Mouse (Mus musculus) CH12.LX (cell line): Measurements from ENCODE around the gene Taok2. TPM values are rescaled to one million over a fixed set of nuclear protein-coding genes. Genes with fewer than 3 reads are reported as not detected.

Experiments
- DNase-seq: peaks from one replicate; pipeline ENCODE4 v3.0.0-alpha.2; 2013; ENCODE audit errors: extremely low read depth
- H3K27ac ChIP-seq: 2 replicates; pipeline ENCODE4 v1.5.1; 2012; ENCODE audit warnings: low read depth, mild to moderate bottlenecking, control low read depth, moderate library complexity; ENCODE audit not compliant: insufficient read depth
- H3K27me3 ChIP-seq: replicated peaks from 2 replicates; pipeline ENCODE3; 2012; ENCODE audit warnings: inconsistent platforms
- H3K36me3 ChIP-seq, 2 experiments: replicated peaks in 1 of 2; 2 replicates each; pipeline versions ENCODE3 to v1.6.1; 2012; ENCODE audit warnings: inconsistent platforms in 1 of 2, low read length in 1 of 2, mild to moderate bottlenecking in 1 of 2, mixed read lengths in 1 of 2, moderate library complexity in 1 of 2; ENCODE audit not compliant: control insufficient read depth in 1 of 2, insufficient read depth in 1 of 2
- H3K4me1 ChIP-seq, 2 experiments: 2 replicates each; pipeline ENCODE4 v1.6.1; 2012; ENCODE audit warnings: inconsistent platforms in 1 of 2, moderate library complexity in 1 of 2; ENCODE audit not compliant: insufficient read depth in 2 of 2, control insufficient read depth in 1 of 2
- H3K4me2 ChIP-seq: 2 replicates; pipeline ENCODE4 v1.6.1; 2012; ENCODE audit warnings: low read depth, mild to moderate bottlenecking, control low read depth; ENCODE audit not compliant: poor library complexity, insufficient read depth, severe bottlenecking
- H3K4me3 ChIP-seq, 3 experiments: fragments of 150-350 bp in 1 of 3; sonication (generic) in 1 of 3; replicated peaks in 1 of 3; 2 replicates each; pipeline versions ENCODE3 to v1.5.1; 2011 to 2012; ENCODE audit warnings: low read depth in 2 of 3, low read length in 2 of 3, mild to moderate bottlenecking in 2 of 3, moderate library complexity in 2 of 3, control low read depth in 1 of 3, improper control_type of control experiment in 1 of 3, inconsistent platforms in 1 of 3, mixed read lengths in 1 of 3; ENCODE audit not compliant: poor library complexity in 1 of 3
- H3K79me2 ChIP-seq: replicated peaks from 2 replicates; pipeline ENCODE4 v1.6.1; 2012; ENCODE audit warnings: mild to moderate bottlenecking, moderate library complexity; ENCODE audit not compliant: control insufficient read depth, poor library complexity, insufficient read depth, severe bottlenecking; ENCODE audit errors: extremely low read depth
- H3K9ac ChIP-seq: 2 replicates; pipeline ENCODE4 v1.6.1; 2012; ENCODE audit warnings: low read depth, mild to moderate bottlenecking, control low read depth, moderate library complexity; ENCODE audit not compliant: insufficient read depth
- H3K9me3 ChIP-seq: replicated peaks from 2 replicates; pipeline ENCODE3; 2012; ENCODE audit warnings: low read length, inconsistent platforms, mixed read lengths
- BHLHE40 ChIP-seq: IDR thresholded peaks from 2 replicates; pipeline ENCODE4 v1.6.1; 2011; ENCODE audit warnings: mild to moderate bottlenecking, low read depth, low read length, improper control_type of control experiment
- CHD1 ChIP-seq: IDR thresholded peaks from 2 replicates; pipeline ENCODE4 v1.6.1; 2012; ENCODE audit warnings: low read depth, low read length, improper control_type of control experiment, inconsistent platforms
- E2F4 ChIP-seq: IDR thresholded peaks from 2 replicates; pipeline ENCODE4 v1.6.1; 2011; ENCODE audit warnings: low read depth, low read length, improper control_type of control experiment; ENCODE audit not compliant: insufficient replicate concordance
- HCFC1 ChIP-seq: IDR thresholded peaks from 2 replicates; pipeline ENCODE4 v1.6.1; 2012; ENCODE audit warnings: low read depth, mild to moderate bottlenecking, inconsistent platforms, low read length, improper control_type of control experiment
- IRF4 ChIP-seq: IDR thresholded peaks from 2 replicates; pipeline ENCODE4 v1.6.1; 2014; ENCODE audit warnings: low read depth, mild to moderate bottlenecking, inconsistent platforms, low read length, improper control_type of control experiment
- JUN ChIP-seq: IDR thresholded peaks from 2 replicates; pipeline ENCODE4 v1.6.1; 2011; ENCODE audit warnings: low read depth, mild to moderate bottlenecking, low read length, improper control_type of control experiment, moderate library complexity; ENCODE audit not compliant: insufficient read depth
- JUND ChIP-seq: conservative IDR thresholded peaks from 2 replicates; pipeline ENCODE4 v1.6.1; 2011; ENCODE audit warnings: low read depth, low read length, improper control_type of control experiment
- MAFK ChIP-seq: IDR thresholded peaks from 2 replicates; pipeline ENCODE4 v1.6.1; 2011; ENCODE audit warnings: low read length, improper control_type of control experiment; ENCODE audit not compliant: insufficient replicate concordance
- MAZ ChIP-seq: IDR thresholded peaks from 2 replicates; pipeline ENCODE4 v1.6.1; 2012; ENCODE audit warnings: low read depth, mild to moderate bottlenecking, inconsistent platforms, low read length, improper control_type of control experiment, moderate library complexity
- MEF2A ChIP-seq: IDR thresholded peaks from 2 replicates; pipeline ENCODE4 v1.6.1; 2014; ENCODE audit warnings: low read depth, mild to moderate bottlenecking, inconsistent platforms, low read length, improper control_type of control experiment, borderline replicate concordance
- MXI1 ChIP-seq: IDR thresholded peaks from 2 replicates; pipeline ENCODE4 v1.6.1; 2011; ENCODE audit warnings: mild to moderate bottlenecking, low read depth, low read length, improper control_type of control experiment
- MYC ChIP-seq: IDR thresholded peaks from 2 replicates; pipeline ENCODE4 v1.6.1; 2011; ENCODE audit warnings: low read depth, mild to moderate bottlenecking, improper control_type of control experiment, low read length
- NELFE ChIP-seq: IDR thresholded peaks from 2 replicates; pipeline ENCODE4 v1.6.1; 2011; ENCODE audit warnings: low read depth, low read length, improper control_type of control experiment
- NRF1 ChIP-seq: IDR thresholded peaks from 2 replicates; pipeline ENCODE4 v1.6.1; 2014; ENCODE audit warnings: low read depth, mild to moderate bottlenecking, inconsistent platforms, low read length, improper control_type of control experiment, moderate library complexity
- PAX5 ChIP-seq: IDR thresholded peaks from 2 replicates; pipeline ENCODE4 v1.6.1; 2012; ENCODE audit warnings: low read length, inconsistent platforms, mixed read lengths
- POLR2A ChIP-seq: IDR thresholded peaks from 2 replicates; pipeline ENCODE4 v1.6.1; 2011; ENCODE audit warnings: low read depth, mild to moderate bottlenecking, improper control_type of control experiment, low read length
- POLR2AphosphoS2 ChIP-seq: IDR thresholded peaks from 2 replicates; pipeline ENCODE4 v1.6.1; 2011; ENCODE audit warnings: low read depth, low read length, improper control_type of control experiment
- RAD21 ChIP-seq: IDR thresholded peaks from 2 replicates; pipeline ENCODE4 v1.6.1; 2011; ENCODE audit warnings: low read depth, mild to moderate bottlenecking, low read length, improper control_type of control experiment, moderate library complexity
- SIN3A ChIP-seq: IDR thresholded peaks from 2 replicates; pipeline ENCODE4 v1.6.1; 2012; ENCODE audit warnings: low read length, improper control_type of control experiment, inconsistent platforms
- USF1 ChIP-seq: IDR thresholded peaks from 2 replicates; pipeline ENCODE4 v1.6.1; 2014; ENCODE audit warnings: low read depth, mild to moderate bottlenecking, inconsistent platforms, low read length, improper control_type of control experiment
- ZC3H11A ChIP-seq: IDR thresholded peaks from 2 replicates; pipeline ENCODE4 v1.6.1; 2012; ENCODE audit warnings: low read depth, mild to moderate bottlenecking, inconsistent platforms, low read length, improper control_type of control experiment
- ZMIZ1 ChIP-seq: IDR thresholded peaks from 2 replicates; pipeline ENCODE4 v1.6.1; 2012; ENCODE audit warnings: low read depth, mild to moderate bottlenecking, inconsistent platforms, low read length, improper control_type of control experiment
- dilution Hi-C: fragments of 300-500 bp; cut with MboI; formaldehyde crosslinking; loops from 2 replicates; pipeline ENCODE4 v1.14.3; 2020; ENCODE audit warnings: low sequenced_read_pairs; ENCODE audit not compliant: extremely low pct_unique_long_range_greater_than_20kb, extremely low pct_ligation_motif_present
- in situ Hi-C: fragments of 300-500 bp; cut with MboI; formaldehyde crosslinking; loops from 3 replicates; pipeline ENCODE4 v1.14.3; 2019; ENCODE audit warnings: low sequenced_read_pairs, low pct_ligation_motif_present, low pct_unique_long_range_greater_than_20kb, mixed read lengths
- polyA plus RNA-seq: library from polyadenylated mRNA; unstranded; fragments of >175 nt; gene quantifications from 2 replicates; pipeline ENCODE4 v1.2.1, GENCODE M21; 2012; ENCODE audit warnings: low read depth; ENCODE audit not compliant: insufficient read length
- total RNA-seq, 2 experiments: library from RNA; depleted of rRNA; stranded (reverse); fragments of 300-350 nt in 1 of 2; fragments of >200 nt in 1 of 2; gene quantifications; 2 replicates each; pipeline ENCODE4 v1.2.3; 2012 to 2014

Taok2 gene
- total and polyA plus RNA-seq, 3 experiments, result 15.3 to 32.2 (median 28.5) TPM

DNA sequence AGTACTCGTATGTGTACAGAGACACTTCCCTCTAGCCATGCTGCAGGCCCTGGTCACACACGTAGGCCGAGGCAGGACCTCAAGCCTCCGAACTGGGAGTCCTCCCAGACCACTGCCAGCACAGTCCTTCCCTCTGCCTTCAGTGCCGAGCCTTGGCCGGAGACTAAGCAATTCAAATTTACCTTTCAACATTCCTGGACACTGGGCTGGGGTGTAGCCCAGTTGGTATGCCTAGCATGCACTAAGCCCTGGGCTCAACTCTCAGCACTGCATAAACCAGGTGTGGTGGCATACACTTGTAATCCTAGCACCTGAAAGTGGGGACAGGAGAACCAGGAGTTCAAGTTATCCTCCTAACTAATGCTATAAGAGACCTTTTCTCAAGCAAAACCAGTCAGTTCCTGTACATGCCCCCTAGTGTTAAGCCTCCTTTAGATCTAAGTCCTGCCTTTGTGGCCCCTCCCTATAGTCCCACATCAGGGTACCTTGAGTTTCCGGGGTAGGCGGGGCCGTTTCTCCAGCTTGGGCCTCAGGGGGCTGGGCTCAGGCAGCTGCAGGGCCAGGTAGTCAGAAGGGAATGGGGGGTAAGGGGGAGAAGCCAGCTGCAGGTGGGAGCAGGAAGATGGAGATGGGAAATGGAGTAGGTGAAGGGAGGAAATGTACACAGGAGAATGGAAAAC lies 27.6 kb downstream of the Taok2 start:
- no peak overlapping the region for H3K4me3 ChIP-seq
- no peak for DNase-seq
- no peak overlapping the region for H3K9ac ChIP-seq
- in situ Hi-C loops, result no loop called here
- peaks cover 21% of the 10 kb centered on the region for H3K79me2 ChIP-seq
- H3K36me3 ChIP-seq, result peaks cover 76 to 84% of the 10 kb centered on the region in 2 experiments
- H3K4me1 ChIP-seq, result peaks cover 0 to 50% of the 10 kb centered on the region in 2 experiments; a peak in 2 of 4 replicates
- TF ChIP-seq SIN3A (no peak), NELFE (no peak), MXI1 (no peak), MAFK (no peak), MAZ (no peak), PAX5 (no peak), JUN (no peak), ZC3H11A (no peak), POLR2AphosphoS2 (no peak), JUND (no peak), POLR2A (no peak), MYC (no peak), BHLHE40 (no peak), IRF4 (no peak)
- H3K27me3 ChIP-seq, result no peaks in the 10 kb centered on the region
- H3K27ac ChIP-seq, result no peak overlapping the region
- no peaks in the 10 kb centered on the region for H3K9me3 ChIP-seq
- dilution Hi-C loops, result no loop called here
- H3K4me2 ChIP-seq, result no peak overlapping the region

- Histone ChIP-seq H3K79me2 (peaks cover 12% of the 10 kb centered on the region), H3K36me3 (peaks cover 84 to 97% of the 10 kb centered on the region in 2 experiments), H3K27ac (no peak overlapping the region), H3K9me3 (no peaks in the 10 kb centered on the region), H3K27me3 (no peaks in the 10 kb centered on the region), H3K4me2 (no peak overlapping the region), H3K4me3 (no peak overlapping the region), H3K9ac (no peak overlapping the region), H3K4me1 (peaks cover 0 to 48% of the 10 kb centered on the region in 2 experiments; a peak in 2 of 4 replicates)
- DNase-seq, result no peak
- no peak for TF ChIP-seq HCFC1
- TF ChIP-seq, all 38 proteins: peak for 0
- dilution Hi-C loops, result no loop called here
- in situ Hi-C loops, result no loop called here
Observed at GRCm38 (mm10) chr7:126855641-126856040, 28.9 kb downstream of the Taok2 start.

DNA sequence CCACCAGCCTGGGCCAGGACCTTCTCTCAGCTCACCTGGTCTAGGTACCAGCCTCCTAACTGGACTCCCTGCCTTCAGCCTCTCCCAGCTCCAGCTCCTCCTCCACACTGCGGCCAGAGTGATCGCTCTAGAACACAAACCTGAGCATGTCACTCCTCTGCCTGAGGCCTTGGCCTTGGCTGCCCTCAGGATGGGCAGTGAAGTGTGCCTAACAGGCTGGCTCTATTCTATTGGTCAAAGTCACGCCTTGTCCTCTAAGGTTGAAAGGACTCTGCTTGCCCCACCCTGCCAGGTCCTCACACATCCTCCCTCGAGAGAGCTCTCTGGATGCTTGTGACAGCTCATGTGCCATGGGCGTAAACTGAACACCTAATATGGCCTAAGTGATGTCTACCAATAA lies 31.0 kb downstream of the Taok2 start:
- TF ChIP-seq RAD21, result no peak
- no peak for TF ChIP-seq ZMIZ1
- TF ChIP-seq USF1, result no peak
- no peak for TF ChIP-seq IRF4
- no peak for TF ChIP-seq NELFE
- TF ChIP-seq NRF1, result no peak
- TF ChIP-seq MYC, result no peak
- TF ChIP-seq CHD1, result no peak
- no peak for TF ChIP-seq ZC3H11A
- no peak for TF ChIP-seq MAFK
- TF ChIP-seq E2F4, result no peak
- TF ChIP-seq MXI1, result no peak
- TF ChIP-seq MEF2A, result no peak
- no peak for TF ChIP-seq BHLHE40
- no peak for TF ChIP-seq POLR2AphosphoS2
- Histone ChIP-seq H3K27me3 (no peaks in the 10 kb centered on the region), H3K36me3 (peaks cover 71 to 97% of the 10 kb centered on the region in 2 experiments), H3K9ac (no peak overlapping the region), H3K4me2 (no peak overlapping the region), H3K4me3 (no peak overlapping the region), H3K79me2 (no peaks in the 10 kb centered on the region), H3K9me3 (no peaks in the 10 kb centered on the region), H3K27ac (no peak overlapping the region), H3K4me1 (peaks cover 5 to 26% of the 10 kb centered on the region in 2 experiments; a peak in 3 of 4 replicates)
- DNase-seq, result no peak
- dilution Hi-C loops (no loop called here), in situ Hi-C loops (no loop called here)
